Mouse (Mus musculus): Measurements from ENCODE around the gene Scgb2a2. TPM values are rescaled to one million over a fixed set of nuclear protein-coding genes. Genes with fewer than 3 reads are reported as not detected.
"Not testable (repeated sequence)": the region's sequence is repeated elsewhere in the genome, so short reads cannot be mapped to it uniquely, and the experiment has no call there.

Gene Scgb2a2
- polyA plus RNA-seq, 1 experiment from 2014 or later = not detected

GRCm38 (mm10) chr19:9886771-9887170 is 39.4 kb downstream of the Scgb2a2 start:
- H3K9me3 ChIP-seq (ENCODE audit: control insufficient read depth, low read length) = no peaks in the 10 kb centered on the region
- H3K4me3 ChIP-seq (ENCODE audit: low read length) = no peak overlapping the region
- no peaks in the 10 kb centered on the region for H3K27me3 ChIP-seq (ENCODE audit: control insufficient read depth, insufficient read depth, low read length)
- ATAC-seq (ENCODE audit: low FRiP score, low TSS enrichment) = no peak
- H3K27ac ChIP-seq (ENCODE audit: low read depth, low read length) = no peak overlapping the region
- WGBS = 97% methylated on average over 8 of the region's 8 CpGs
- no peak overlapping the region for H3K4me2 ChIP-seq (replicated peaks; ENCODE audit: low read depth, low read length)
- peaks cover 88% of the 10 kb centered on the region for H3K36me3 ChIP-seq (ENCODE audit: control insufficient read depth, insufficient read depth, low read length)
- H3K4me1 ChIP-seq (ENCODE audit: control insufficient read depth, insufficient read depth, low read length) = no peaks in the 10 kb centered on the region
- H3K9ac ChIP-seq (ENCODE audit: low read depth, low read length) = no peak overlapping the region

DNA sequence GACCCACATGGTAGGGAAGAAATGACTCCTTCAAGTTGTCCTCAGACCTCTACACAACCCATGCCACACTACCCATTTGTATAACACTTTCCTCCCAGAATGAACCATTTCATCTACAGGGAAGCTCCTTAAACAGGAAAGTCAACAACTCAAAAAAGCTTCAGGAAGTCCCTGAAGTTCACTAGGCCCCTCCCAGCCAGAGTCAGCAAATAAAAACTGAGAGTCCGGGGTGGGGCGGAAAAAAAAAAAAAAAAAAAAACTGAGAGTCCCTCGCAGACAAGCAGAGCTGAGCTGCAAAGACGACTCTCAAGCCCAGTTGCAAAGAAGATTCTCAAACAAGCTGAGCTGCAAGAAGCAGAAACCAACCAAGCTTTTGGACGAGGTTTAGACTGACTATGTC is 48.7 kb downstream of the Scgb2a2 start:
- Histone ChIP-seq H3K4me2 (replicated peaks; ENCODE audit: low read depth, low read length) (no peak overlapping the region), H3K36me3 (ENCODE audit: control insufficient read depth, insufficient read depth, low read length) (peaks cover 43% of the 10 kb centered on the region), H3K4me3 (ENCODE audit: low read length) (no peak overlapping the region), H3K4me1 (ENCODE audit: control insufficient read depth, insufficient read depth, low read length) (peaks cover 17% of the 10 kb centered on the region; the same call in 1 of the 2 replicates), H3K27me3 (ENCODE audit: control insufficient read depth, insufficient read depth, low read length) (no peaks in the 10 kb centered on the region), H3K9me3 (ENCODE audit: control insufficient read depth, low read length) (no peaks in the 10 kb centered on the region), H3K27ac (ENCODE audit: low read depth, low read length) (no peak overlapping the region), H3K9ac (ENCODE audit: low read depth, low read length) (no peak overlapping the region)
- no peak for ATAC-seq (ENCODE audit: low FRiP score, low TSS enrichment)
- WGBS = 74% methylated on average over 5 of the region's 5 CpGs

DNA sequence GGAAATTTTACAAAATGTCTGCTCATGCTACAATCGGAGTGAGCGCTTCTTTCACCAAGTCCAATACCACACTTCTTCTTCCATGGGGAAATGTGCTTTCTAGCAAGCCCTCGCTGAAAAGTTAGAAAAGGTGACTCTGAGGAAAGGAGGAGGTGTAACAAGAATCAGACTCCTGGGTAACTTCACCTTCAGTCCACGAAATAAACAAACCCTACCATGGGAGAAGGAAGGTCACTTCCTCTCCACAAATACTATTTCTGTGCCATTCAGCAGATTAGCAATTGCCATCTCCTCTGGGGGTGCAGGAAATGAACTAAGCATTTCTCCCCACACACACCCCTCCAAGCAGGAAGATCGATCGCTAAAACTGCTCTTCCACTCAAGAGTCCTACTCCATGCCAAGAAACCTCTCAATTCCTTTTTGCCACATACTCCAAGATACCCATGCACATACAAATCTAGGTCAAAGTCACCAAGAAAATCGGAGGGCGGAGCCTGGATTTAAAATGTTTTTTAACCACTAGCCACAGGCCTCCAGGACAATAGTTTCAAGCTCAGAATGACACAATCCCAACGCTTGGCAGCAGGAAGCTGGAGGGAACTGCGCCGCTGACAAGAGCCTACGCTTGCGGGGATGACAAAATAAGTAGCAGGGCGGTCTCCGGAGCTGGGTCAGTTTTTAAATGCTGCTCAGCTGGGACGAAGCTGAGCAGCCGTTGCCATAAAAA is 51.1 kb downstream of the Scgb2a2 start:
- Histone ChIP-seq H3K4me3 (ENCODE audit: low read length) (peak overlapping the region; percentile 89), H3K36me3 (ENCODE audit: control insufficient read depth, insufficient read depth, low read length) (peaks cover 19% of the 10 kb centered on the region), H3K27me3 (ENCODE audit: control insufficient read depth, insufficient read depth, low read length) (no peaks in the 10 kb centered on the region), H3K9me3 (ENCODE audit: control insufficient read depth, low read length) (no peaks in the 10 kb centered on the region), H3K4me1 (ENCODE audit: control insufficient read depth, insufficient read depth, low read length) (peaks cover 17% of the 10 kb centered on the region; the same call in 1 of the 2 replicates), H3K27ac (ENCODE audit: low read depth, low read length) (peak overlapping the region; percentile 80; the same call in 1 of the 2 replicates), H3K9ac (ENCODE audit: low read depth, low read length) (peak overlapping the region; percentile 87), H3K4me2 (replicated peaks; ENCODE audit: low read depth, low read length) (peak overlapping the region; percentile 76)
- ATAC-seq (ENCODE audit: low FRiP score, low TSS enrichment) = no peak
- 10% methylated on average over 17 of the region's 17 CpGs for WGBS

- H3K4me1 ChIP-seq (ENCODE audit: control insufficient read depth, insufficient read depth, low read length) = peaks cover 17% of the 10 kb centered on the region; the same call in 1 of the 2 replicates
- H3K4me2 ChIP-seq (replicated peaks; ENCODE audit: low read depth, low read length) = peak within 1 kb of the TSS; percentile 76
- H3K27ac ChIP-seq (ENCODE audit: low read depth, low read length) = peak within 1 kb of the TSS; percentile 80; the same call in 1 of the 2 replicates
- H3K9ac ChIP-seq (ENCODE audit: low read depth, low read length) = peak within 1 kb of the TSS; percentile 87
- peak within 1 kb of the TSS; percentile 89 for H3K4me3 ChIP-seq (ENCODE audit: low read length)
- H3K9me3 ChIP-seq (ENCODE audit: control insufficient read depth, low read length) = no peaks in the 10 kb centered on the region
- WGBS = under 1% methylated on average over 58 of the region's 58 CpGs
- H3K27me3 ChIP-seq (ENCODE audit: control insufficient read depth, insufficient read depth, low read length) = no peaks in the 10 kb centered on the region
- H3K36me3 ChIP-seq (ENCODE audit: control insufficient read depth, insufficient read depth, low read length) = peaks cover 12% of the 10 kb centered on the region
- peak; percentile 98 for ATAC-seq (ENCODE audit: low FRiP score, low TSS enrichment)
Measured at GRCm38 (mm10) chr19:9899072-9899779, 51.9 kb downstream of the Scgb2a2 start, which contains the start of gene Incenp. Gene Incenp (minus strand): TSS chr19:9899551.

- Histone ChIP-seq H3K9ac (ENCODE audit: low read depth, low read length) (peak overlapping the region; percentile 50; the same call in 1 of the 2 replicates), H3K4me3 (ENCODE audit: low read length) (peak overlapping the region; percentile 89), H3K9me3 (ENCODE audit: control insufficient read depth, low read length) (no peaks in the 10 kb centered on the region), H3K27ac (ENCODE audit: low read depth, low read length) (peak overlapping the region; percentile 67; the same call in 1 of the 2 replicates), H3K4me2 (replicated peaks; ENCODE audit: low read depth, low read length) (peak overlapping the region; percentile 40), H3K27me3 (ENCODE audit: control insufficient read depth, insufficient read depth, low read length) (no peaks in the 10 kb centered on the region), H3K4me1 (ENCODE audit: control insufficient read depth, insufficient read depth, low read length) (peaks cover 17% of the 10 kb centered on the region; the same call in 1 of the 2 replicates), H3K36me3 (ENCODE audit: control insufficient read depth, insufficient read depth, low read length) (peaks cover 7% of the 10 kb centered on the region)
- WGBS = 9% methylated on average over 10 of the region's 10 CpGs
- ATAC-seq (ENCODE audit: low FRiP score, low TSS enrichment) = peak; percentile 75
Measured at GRCm38 (mm10) chr19:9899780-9900146, 52.4 kb downstream of the Scgb2a2 start.

DNA sequence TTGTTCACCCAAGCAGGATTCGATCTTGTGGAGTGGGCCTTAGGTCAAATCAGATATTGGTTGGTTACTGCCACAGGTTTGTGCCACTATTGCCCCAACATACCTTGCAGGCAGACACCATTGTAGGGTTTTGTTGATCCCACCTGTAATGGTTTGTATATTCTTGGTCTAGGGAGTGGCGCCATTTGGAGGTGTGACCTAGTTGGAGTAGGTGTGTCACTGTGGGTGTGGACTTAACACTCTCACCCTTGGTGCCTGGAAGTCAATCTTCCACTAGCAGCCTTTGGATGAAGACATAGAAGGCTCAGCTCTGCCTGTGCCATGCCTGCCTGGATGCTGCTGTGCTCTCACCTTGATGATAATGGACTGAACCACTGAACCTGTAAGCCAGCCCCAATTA is 53.3 kb downstream of the Scgb2a2 start:
- H3K9ac ChIP-seq (ENCODE audit: low read depth, low read length); H3K27ac ChIP-seq (ENCODE audit: low read depth, low read length); H3K4me3 ChIP-seq (ENCODE audit: low read length); H3K4me2 ChIP-seq (replicated peaks; ENCODE audit: low read depth, low read length); H3K27me3 ChIP-seq (ENCODE audit: control insufficient read depth, insufficient read depth, low read length); ATAC-seq (ENCODE audit: low FRiP score, low TSS enrichment); H3K36me3 ChIP-seq (ENCODE audit: control insufficient read depth, insufficient read depth, low read length); H3K9me3 ChIP-seq (ENCODE audit: control insufficient read depth, low read length): not testable (repeated sequence)
- 94% methylated on average over 2 of the region's 2 CpGs for WGBS
- H3K4me1 ChIP-seq (ENCODE audit: control insufficient read depth, insufficient read depth, low read length) = peaks cover 17% of the 10 kb centered on the region; the same call in 1 of the 2 replicates

Small RNA genes within 50 kb of the gene (microRNA-seq; reads per million reads assigned to microRNA genes)
- gene Gm22369 = not detected

Other genes starting within 250 kb of the Scgb2a2 start
- 104 and 112 TPM in 2 replicates for gene Incenp, start 52.0 kb downstream of the Scgb2a2 start, polyA plus RNA-seq (2014; fragmentation: Nextera tagmentation; extraction: Ambion mirVana)
- 1,412 and 1,461 TPM in 2 replicates for gene Fth1, start 133.0 kb downstream of the Scgb2a2 start, polyA plus RNA-seq (2014; fragmentation: Nextera tagmentation; extraction: Ambion mirVana)
- gene Best1, start 154.1 kb downstream of the Scgb2a2 start, polyA plus RNA-seq (2014; fragmentation: Nextera tagmentation; extraction: Ambion mirVana) = 1.1 and 1.2 TPM in 2 replicates
- 20.3 and 26.2 TPM in 2 replicates for gene Rab3il1, start 154.1 kb downstream of the Scgb2a2 start, polyA plus RNA-seq (2014; fragmentation: Nextera tagmentation; extraction: Ambion mirVana)
- 8.3 and 10.4 TPM in 2 replicates for gene Fads3, start 194.0 kb downstream of the Scgb2a2 start, polyA plus RNA-seq (2014; fragmentation: Nextera tagmentation; extraction: Ambion mirVana)

Measured in kidney, embryonic 14.5 days (tissue).